Mouse (Mus musculus) erythroblast, embryonic 14.5 days (primary cell): ENCODE data around the gene Ndc1.

ENCODE experiments used
- GATA1 ChIP-seq: IDR thresholded peaks from 2 replicates; pipeline ENCODE4 v1.6.1; 2012; ENCODE audit warnings: low read length, inconsistent platforms, mixed read lengths
- TAL1 ChIP-seq: IDR thresholded peaks from 3 replicates; pipeline ENCODE4 v1.6.1; 2012; ENCODE audit warnings: low read length, inconsistent platforms, mixed read lengths

DNA sequence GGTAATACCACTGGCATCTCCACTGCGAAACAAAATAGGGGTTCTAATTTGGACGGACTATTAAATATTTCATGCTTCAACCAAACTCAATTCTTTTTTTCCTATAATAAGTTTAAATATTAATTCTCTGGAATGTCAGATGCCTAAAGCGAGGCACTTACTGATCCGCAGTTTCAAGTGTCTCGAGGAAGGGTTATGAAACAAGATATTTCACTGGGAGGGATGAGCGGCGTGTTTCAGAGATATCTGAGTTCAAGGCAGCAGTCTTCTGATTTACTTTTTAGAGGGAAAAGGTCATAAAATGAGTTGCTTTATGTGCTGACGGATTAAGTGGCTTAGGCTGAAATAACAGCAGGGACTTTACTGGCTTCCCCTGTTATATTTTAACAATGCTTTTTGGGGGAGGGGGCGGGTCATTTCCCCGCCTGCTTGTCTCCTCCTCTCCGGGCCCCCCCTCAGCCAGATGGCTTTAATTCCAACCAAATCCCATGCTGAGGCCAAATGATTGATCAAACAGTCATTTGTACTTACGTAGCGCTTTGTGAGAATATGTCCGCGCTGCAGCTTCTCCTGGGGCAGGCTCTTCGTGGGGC lies 75.4 kb downstream of the Ndc1 start:
- TF ChIP-seq GATA1 = no peak
- TF ChIP-seq TAL1 = no peak
